Mouse (Mus musculus) regulatory T cell (primary cell): Measurements from ENCODE around the gene Cant1.

Source experiments
- in situ Hi-C: fragments of 300-600 bp; cut with MboI, MseI; formaldehyde crosslinking; loops from one replicate; pipeline ENCODE4 v1.15.1; 2025; ENCODE audit warnings: high pct_unique_total_duplicates

Cant1 gene

DNA sequence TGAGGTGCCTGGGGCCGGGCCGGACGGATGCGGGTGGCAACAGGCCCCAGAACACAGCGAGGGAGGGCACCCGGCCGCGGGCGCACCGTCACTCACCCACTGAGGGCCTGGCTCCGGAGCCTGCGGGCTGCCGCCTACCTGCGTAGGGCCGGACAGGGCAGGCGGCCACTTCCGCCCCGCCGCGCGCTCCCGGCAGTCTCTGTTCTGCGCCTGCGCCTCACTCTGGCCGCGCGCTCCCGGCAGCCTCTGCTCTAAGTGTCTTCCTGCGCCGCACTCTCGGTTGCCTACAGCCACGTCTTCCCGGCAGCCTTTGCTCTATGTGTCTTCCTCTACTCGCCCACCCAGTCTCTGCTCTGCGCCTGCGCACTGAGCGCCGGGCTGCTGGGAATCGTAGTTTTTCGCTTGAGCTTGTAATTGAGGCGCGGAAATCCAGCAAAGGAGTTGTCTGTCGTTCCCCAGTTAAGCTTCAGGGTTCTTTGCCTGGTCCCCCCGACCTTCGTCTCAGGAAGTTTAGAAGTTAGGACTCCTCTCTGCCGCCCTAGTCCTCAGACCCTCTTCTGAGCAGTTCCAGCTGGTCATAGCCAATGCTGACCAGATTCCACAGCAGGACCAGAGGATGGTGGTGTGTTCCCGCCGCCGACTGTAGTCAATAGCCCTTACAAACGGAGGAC lies at the start of gene Cant1:
Cant1 (minus strand) TSS at position 253 of the 671 bp plus-strand sequence.
- in situ Hi-C loops: no loop called here

DNA sequence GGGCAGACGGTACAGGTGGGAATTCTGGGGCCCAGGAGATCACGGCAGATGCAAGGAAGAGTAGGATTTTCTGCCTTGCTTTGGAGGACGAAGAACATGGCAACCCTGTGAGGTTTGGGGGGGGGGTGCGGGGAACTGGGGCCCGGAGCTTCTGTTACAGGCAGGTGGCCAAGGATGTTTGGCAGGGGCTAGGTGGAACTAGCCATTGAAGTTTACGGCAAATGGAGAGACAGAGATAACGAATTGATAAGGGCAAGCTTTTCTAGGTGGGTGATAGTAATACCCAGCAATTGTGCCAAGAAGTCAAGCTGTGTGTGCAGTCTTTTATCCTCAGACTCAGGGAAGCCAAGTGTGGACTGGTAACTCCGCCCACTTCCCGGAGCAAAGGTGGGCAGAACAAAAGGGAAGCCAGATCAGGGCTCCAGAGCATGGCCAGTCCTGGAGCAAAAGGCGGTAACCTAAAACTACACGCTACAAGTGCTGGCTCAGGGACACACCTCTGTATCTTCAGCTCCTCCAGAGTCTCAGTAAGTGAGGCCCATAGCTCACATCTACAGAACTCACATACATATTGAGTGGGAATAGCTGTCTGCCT lies 48.7 kb upstream of the Cant1 start:
- in situ Hi-C loops: no loop called here

DNA sequence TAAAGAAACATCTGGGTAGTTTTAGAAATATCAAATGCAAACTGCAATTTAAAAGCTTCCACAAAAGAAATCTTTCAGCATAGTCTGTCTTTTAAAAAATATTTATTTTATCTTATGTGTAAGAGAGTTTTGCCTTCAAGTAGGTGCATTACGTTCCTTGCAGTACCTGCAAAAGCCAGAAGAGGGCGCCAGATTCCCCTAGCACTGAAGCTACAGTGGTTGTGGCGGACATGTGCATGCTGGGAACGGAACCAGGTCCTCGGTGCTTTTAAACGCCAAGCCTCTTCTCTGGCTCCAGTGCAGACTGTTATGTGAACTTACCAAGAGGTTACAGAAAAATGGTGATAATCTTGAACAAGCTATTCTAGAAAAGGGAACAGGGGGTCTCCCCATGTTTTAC lies 41.4 kb upstream of the Cant1 start:
- in situ Hi-C loops: no loop called here

DNA sequence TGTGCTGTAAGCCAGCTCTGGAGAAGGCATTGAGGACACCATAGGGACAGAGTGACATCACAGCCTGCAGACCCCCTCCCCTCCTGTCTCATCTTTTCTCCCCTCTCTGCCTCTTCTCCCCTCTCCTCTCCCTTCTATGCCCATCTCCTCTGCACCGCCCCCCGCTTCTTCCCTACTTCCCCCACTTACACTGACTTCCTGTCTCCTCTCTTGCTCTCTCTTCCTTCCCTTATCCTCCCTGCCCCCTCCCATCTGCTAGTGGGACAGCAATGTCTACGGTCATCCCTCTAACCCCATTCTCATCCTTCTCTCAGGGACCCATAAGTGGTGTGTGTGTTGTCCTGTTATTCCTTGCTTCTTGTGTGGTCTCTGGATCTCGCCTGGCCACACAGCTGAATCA lies 40.6 kb upstream of the Cant1 start:
- in situ Hi-C loops: no loop called here

DNA sequence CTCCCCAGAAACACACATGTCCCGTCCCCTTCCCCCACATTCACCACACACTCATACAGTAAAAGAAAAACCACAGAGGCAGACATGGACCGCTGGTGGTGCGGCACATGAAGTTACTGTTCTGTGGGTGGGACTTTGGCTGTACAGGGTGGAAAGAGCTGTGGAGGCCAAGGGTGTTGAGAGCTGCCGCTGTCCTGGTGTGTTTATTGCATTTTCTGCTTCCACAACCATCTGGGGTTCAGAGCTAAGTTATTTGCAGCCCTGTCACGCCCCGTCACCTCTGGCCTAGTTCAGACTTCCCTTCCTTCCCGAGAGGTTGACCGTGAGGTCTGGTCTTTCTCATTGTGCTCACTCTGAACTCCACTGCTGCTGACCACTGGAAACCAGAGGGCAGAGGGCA lies 40.2 kb upstream of the Cant1 start:
- in situ Hi-C loops: no loop called here

GRCm38 (mm10) chr11:118456937-118457336 lies 38.1 kb upstream of the Cant1 start:
- in situ Hi-C loops: no loop called here

DNA sequence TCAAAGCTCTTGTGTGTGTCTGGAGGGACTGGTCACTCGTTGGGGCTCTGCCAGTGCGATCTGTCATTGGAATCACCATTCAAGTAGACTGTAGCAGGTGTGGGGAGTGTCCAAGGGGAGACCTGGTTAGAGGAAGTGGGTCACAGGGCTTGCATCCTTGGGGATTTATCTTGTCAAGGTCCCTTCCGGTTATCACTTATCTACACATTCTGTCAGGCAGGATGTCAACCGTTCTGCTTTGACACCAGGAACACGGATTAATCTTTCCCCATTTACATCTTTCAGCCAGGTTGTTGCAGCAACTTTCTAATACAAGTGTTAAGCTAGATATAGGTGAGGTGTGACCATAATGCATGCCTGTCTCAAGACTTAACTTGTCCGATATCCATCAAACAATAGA lies 36.9 kb upstream of the Cant1 start:
- in situ Hi-C loops: no loop called here

DNA sequence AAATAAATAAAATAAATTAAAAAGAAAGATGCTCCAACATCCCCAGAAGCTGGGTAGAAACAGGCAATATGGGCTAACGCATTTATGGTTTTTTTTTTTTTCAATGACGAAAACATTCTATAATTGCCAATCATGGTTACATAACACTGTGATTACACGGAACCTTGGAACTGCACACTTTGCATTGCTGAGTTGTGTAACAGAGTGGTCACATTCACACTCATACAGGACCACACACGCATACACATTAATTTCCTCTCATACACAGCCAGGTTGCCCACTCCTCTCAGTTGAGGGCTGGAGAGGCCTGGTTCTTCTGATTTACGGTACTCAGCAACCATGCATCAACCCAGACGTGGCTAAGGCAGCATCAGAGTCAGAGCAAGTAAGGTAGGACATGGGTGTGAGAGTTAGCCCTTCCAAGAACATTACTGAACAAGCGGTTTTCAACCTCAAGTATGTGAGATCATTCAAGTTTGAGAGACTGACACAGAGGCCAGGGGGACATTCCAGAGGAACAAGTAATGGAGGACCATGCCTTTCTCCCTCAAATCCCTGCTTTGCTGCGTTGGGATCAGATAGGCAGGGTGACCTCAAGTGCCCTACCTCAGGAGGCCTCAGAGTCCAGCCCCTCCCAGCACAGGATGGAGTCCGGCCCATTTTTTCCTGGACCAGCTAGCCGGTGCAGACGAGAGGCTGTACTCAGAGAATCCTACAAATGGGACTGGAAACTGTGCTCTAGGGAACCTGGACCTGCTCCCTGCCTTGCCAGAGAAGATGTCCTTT lies 35.2 kb upstream of the Cant1 start:
- in situ Hi-C loops: no loop called here

DNA sequence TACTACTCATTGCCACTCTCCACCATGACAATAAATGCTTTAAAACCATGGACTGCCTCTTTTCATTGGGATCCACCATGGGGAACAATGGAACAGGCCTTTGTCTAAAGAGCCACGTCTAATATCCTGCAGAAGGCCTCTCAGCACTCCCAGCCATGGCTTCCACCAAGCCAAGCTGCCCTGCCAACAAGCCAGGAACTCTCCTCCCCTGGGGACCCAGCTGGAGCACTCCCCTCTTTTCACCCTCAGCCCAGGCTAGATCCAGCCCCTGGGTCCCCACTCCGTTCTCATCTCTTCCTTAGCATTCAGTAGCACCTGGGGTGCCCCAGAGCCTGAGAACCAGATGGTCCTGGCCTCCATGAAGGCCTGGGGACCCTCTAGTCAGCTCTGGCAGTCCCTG lies 34.1 kb upstream of the Cant1 start:
- in situ Hi-C loops: no loop called here

DNA sequence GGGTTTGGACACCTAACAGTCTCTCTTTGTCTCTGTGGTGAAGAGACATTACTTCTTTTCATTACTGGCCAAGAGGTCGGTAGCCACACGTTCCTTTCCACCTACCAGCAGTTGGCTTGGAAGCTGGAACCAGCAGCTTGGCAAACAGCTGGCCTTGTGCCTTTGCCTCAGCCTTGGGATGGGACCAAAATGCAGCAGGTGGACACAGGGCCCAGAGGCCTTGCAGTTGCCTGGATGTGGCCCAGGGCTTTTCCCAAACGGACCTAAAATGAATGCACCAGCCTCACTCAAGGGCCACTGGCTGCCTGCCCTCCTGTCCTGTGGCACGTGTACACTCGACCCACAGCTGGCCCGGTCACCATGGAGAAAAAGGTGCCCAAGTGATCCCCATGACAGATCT lies 32.3 kb upstream of the Cant1 start:
- in situ Hi-C loops: no loop called here

DNA sequence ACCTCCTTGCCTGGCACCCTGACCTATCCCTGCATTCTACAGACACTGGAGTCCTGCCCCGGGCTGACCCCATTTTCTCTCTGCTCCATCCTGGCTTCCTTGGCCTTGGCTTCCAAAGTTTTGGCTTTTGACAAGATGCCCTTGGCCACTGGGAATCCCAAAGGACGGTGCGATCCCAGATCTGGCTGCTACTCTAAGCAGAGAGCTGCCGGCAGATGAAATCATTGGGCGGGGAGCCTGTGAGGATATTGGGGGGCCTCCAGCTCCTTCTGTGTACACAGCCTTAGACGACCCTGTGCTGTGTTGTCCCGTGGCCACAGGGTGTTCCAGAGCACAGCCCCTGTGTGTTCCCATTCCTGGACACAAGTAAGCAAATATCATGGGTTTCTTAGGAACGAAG lies 29.5 kb upstream of the Cant1 start:
- in situ Hi-C loops: loop anchor here (5.0 kb wide), 1 partner anchor 34 kb away; no protein-coding TSS in a partner anchor

DNA sequence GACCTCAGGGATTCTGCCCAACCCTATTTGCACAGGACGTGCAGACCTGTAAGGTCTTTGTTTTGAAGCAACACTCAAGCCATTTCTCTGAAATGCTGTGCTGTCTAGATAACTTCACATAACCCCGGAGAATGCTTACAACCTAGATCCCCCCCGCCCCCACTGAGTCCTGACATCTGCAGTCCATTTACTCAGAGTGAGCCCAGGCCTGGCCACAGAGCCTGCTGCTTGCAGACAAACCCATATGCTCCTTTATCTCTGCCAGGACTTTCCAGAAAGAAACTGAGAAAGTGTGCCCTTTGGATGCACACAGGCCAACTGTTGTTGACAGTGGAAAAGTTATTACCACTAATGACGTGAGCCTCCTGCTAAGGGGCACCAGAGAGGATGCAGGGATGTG lies 28.5 kb upstream of the Cant1 start:
- in situ Hi-C loops: loop anchor here (5.0 kb wide), 1 partner anchor 35 kb away; no protein-coding TSS in a partner anchor

DNA sequence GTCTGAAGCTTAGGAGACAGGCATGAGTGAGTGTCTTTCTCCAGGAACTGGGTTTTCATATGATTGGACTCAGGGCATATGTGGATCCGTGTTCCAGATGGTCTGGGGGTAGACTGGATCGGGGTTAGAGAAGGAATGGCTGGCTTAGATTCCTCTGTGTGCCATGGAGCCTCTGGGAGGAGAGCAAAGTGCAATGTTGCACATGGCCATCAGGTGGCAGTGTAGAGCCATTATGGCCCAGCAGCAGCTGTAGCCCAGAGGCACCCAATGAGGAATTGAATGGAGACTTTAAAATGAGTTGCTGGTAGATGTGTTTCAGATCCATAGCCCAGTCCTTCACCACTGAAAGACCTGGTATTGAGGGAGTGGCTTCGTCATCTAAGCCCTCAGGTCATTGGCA lies 27.0 kb upstream of the Cant1 start:
- in situ Hi-C loops: loop anchor here (5.0 kb wide), 1 partner anchor 36 kb away; no protein-coding TSS in a partner anchor

DNA sequence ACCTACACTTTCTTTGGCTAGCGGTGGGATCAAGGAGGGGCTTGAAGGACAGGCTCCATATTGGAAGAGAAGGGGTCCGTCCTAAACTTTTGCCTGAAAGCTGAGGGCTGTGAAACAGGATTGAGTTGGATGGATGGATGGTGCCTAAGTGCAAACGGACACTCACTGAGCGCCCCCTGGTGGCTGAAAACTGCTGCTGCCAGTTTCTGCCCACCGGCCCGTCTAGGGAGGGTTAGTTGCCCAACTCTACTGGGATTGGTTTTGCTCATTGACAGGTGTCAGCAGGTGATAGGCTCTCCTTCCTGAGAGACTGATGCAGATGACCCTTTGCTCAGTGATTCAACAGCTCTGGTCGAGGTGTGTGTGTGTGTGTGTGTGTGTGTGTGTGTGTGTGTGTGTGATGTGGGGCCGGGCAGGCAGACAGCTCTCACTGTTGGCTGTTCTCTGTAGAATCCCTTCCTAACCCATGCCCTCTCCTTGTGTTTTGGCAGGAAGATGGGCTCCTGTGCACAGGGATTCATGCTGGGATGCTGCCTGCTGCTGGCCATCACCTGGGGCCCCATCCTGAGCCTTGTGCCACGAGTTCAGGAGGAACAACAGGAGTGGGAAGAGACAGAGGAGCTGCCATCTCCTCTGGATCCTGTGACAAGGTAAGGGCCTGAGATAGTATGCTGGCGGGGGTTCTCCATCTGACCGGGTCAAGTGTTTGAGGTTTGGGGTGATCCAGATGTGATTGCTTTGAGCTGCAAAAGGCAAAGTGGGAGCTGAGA lies 24.5 kb upstream of the Cant1 start:
- in situ Hi-C loops: no loop called here

GRCm38 (mm10) chr11:118442691-118443090 lies 23.8 kb upstream of the Cant1 start:
- in situ Hi-C loops: no loop called here

GRCm38 (mm10) chr11:118438665-118439414 lies 20.0 kb upstream of the Cant1 start:
- in situ Hi-C loops: no loop called here

DNA sequence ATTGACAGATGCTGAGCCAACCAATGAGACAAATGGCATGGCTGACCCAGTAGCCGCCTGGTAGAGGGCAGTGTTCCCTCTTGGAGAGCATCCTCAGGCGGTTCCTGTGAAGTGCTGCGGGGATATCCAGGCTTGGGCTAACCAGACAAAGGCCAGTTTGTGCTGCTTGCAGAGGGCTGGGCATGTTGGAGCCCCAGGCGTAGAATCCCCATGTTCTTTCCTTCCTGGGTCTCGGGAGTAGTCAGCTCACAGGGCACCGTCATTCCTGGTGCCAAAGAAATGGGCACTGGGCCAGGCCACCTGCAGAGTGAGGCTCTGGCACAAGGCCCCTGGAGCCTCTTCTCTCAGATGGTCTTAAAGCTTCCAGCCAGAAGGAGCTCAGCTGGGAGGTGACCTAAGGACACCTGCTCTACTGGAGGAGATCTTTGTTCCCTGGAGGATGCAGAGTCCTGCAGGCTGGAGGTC lies 17.6 kb upstream of the Cant1 start:
- in situ Hi-C loops: no loop called here

DNA sequence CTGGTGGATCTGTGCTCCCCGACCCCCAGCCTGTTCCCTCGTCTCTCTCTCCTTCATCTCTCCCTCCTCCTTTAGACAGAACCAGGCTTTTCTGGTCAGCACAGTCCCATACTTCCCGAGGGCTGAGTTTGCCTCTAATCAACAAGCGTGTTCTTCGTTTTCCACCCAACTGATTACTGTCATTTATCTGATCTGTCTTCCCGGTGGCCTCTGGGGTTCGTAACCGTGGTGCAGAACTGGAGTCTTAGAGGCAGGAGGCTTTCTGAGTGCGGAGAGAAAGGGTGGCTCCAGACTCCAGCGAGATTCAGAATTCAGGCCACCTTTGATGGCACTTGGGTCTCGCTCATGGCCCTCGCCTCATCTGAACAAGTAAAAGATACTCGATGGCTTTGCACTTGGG lies 15.2 kb upstream of the Cant1 start:
- in situ Hi-C loops: no loop called here

DNA sequence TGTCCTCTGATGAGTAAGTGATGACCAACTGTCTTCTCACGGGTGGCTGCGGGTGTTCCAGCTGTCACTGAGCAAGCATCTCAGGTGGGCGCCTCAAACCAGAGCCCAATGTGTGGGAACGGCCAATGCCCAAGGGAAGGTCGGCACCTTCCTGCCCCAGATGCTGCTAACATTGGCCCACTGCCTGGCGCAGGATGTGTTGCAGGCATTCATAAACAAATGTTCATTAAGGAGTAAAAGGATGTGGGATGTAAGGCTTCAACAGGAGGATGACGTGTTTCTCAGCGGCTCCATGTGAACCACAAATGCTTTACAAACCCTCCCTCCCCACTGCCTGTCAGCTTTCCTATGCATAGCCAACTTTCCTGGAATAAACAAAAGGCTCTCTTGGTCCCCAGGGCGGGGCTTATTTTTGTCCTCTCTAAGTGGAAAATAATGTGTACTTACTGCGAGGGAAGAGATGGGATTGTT lies 14.5 kb upstream of the Cant1 start:
- in situ Hi-C loops: no loop called here

- in situ Hi-C loops: no loop called here
Measured at GRCm38 (mm10) chr11:118431100-118431948, 12.4 kb upstream of the Cant1 start.
